Mouse (Mus musculus) G1E (cell line): ENCODE measurements around the gene Edc4. TPM values are rescaled to one million over a fixed set of nuclear protein-coding genes. Genes with fewer than 3 reads are reported as not detected.
A peak's percentile ranks its signal among the peaks of the same experiment; 100 is the strongest.

ENCODE experiments used
- ATAC-seq: 2 replicates; pipeline ENCODE4 v1.8.0; 2016; ENCODE audit warnings: mild to moderate bottlenecking; ENCODE audit not compliant: insufficient number of reproducible peaks, poor library complexity, low FRiP score, severe bottlenecking; ENCODE audit errors: extremely low read depth
- DNase-seq: peaks from one replicate; pipeline ENCODE4 v3.0.0; 2012; ENCODE audit warnings: low spot score
- H3K27me3 ChIP-seq: 2 replicates; pipeline ENCODE4 v1.6.1; 2012; ENCODE audit warnings: mild to moderate bottlenecking, low read length, inconsistent platforms; ENCODE audit not compliant: insufficient read depth
- H3K36me3 ChIP-seq: replicated peaks from 2 replicates; pipeline ENCODE3; 2012; ENCODE audit warnings: mild to moderate bottlenecking, inconsistent platforms
- H3K4me1 ChIP-seq: 2 replicates; pipeline ENCODE4 v1.6.1; 2012; ENCODE audit warnings: low read depth, low read length, inconsistent platforms, mixed read lengths; ENCODE audit not compliant: insufficient read depth
- H3K4me3 ChIP-seq: 2 replicates; pipeline ENCODE4 v1.5.1; 2012; ENCODE audit warnings: low read depth, mild to moderate bottlenecking, inconsistent platforms, low read length, moderate library complexity, mixed read lengths
- H3K9me3 ChIP-seq: replicated peaks from 2 replicates; pipeline ENCODE4 v1.6.1; 2012; ENCODE audit warnings: inconsistent platforms
- CTCF ChIP-seq: IDR thresholded peaks from 2 replicates; pipeline ENCODE4 v1.5.1; 2012; ENCODE audit warnings: low read depth, low read length, inconsistent platforms, mixed read lengths
- GATA1 ChIP-seq: IDR thresholded peaks from 2 replicates; pipeline ENCODE4 v1.6.1; 2012; ENCODE audit warnings: borderline replicate concordance, low read length, inconsistent platforms, mixed read lengths
- GATA2 ChIP-seq: IDR thresholded peaks from 2 replicates; pipeline ENCODE4 v1.6.1; 2012; ENCODE audit warnings: low read depth, low read length, inconsistent platforms, borderline replicate concordance
- POLR2AphosphoS5 ChIP-seq: IDR thresholded peaks from 2 replicates; pipeline ENCODE4 v1.6.1; 2012; ENCODE audit warnings: low read depth, low read length, inconsistent platforms; ENCODE audit not compliant: insufficient replicate concordance
- TAL1 ChIP-seq: conservative IDR thresholded peaks from 2 replicates; pipeline ENCODE4 v1.6.1; 2012; ENCODE audit warnings: low read depth, low read length, inconsistent platforms, mixed read lengths
- polyA plus RNA-seq: library from polyadenylated mRNA; stranded (reverse); fragments of >175 nt; gene quantifications from 2 replicates; pipeline ENCODE4 v1.2.3, GENCODE M21; 2012
- total RNA-seq, 2 experiments: library from RNA; stranded (forward) in 1 of 2; stranded (reverse) in 1 of 2; fragments of 200-1000 nt in 1 of 2; fragments of >200 nt in 1 of 2; fragmentation: Nextera tagmentation in 1 of 2; gene quantifications; 2 replicates each; pipeline ENCODE4 v1.2.3; 2014 to 2017

The Edc4 gene
- total and polyA plus RNA-seq, 3 experiments = 29.7 to 53.4 (median 39.7) TPM

- ATAC-seq (peak; percentile 15; the same call in 1 of the 2 replicates), DNase-seq (peak; percentile 67)
- TF ChIP-seq TAL1 (no peak), CTCF (peak; percentile 89), POLR2AphosphoS5 (no peak), GATA2 (no peak)
- no peak overlapping the region for H3K4me3 ChIP-seq
- peaks cover 93% of the 10 kb centered on the region for H3K36me3 ChIP-seq
- no peaks in the 10 kb centered on the region for H3K27me3 ChIP-seq
- H3K4me1 ChIP-seq = peaks cover 30% of the 10 kb centered on the region
- H3K9me3 ChIP-seq = no peaks in the 10 kb centered on the region
Observed at GRCm38 (mm10) chr8:105930602-105931001, 49.9 kb downstream of the Edc4 start.

GRCm38 (mm10) chr8:105931271-105931670 lies 50.6 kb downstream of the Edc4 start:
- H3K27me3 ChIP-seq = no peaks in the 10 kb centered on the region
- no peaks in the 10 kb centered on the region for H3K9me3 ChIP-seq
- DNase-seq (no peak), ATAC-seq (no peak)
- TF ChIP-seq TAL1 (no peak), CTCF (no peak), POLR2AphosphoS5 (no peak), GATA2 (no peak), GATA1 (no peak)
- no peak overlapping the region for H3K4me3 ChIP-seq
- H3K36me3 ChIP-seq = peaks cover 92% of the 10 kb centered on the region
- peaks cover 37% of the 10 kb centered on the region for H3K4me1 ChIP-seq

DNA sequence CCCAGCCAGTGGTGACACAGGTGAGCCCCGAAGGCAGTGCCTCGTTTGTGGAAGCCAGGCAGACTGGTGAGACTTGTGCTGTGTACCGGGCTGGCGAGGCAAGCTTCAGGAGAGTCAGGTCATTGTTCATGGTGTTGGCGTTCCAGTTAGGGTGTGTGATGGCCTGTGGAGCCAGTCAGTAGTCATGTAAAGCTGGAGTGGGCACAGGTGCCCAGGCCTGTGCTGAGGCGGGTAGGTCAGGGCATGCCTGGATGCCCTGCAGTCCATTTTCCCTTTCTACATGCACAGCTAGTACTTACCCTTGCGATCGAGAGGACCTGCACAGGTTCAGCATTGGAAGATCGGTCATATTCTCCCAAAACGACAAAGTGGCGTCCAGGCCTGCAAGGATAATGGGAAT lies 51.8 kb downstream of the Edc4 start:
- ATAC-seq = no peak
- H3K36me3 ChIP-seq = peaks cover 80% of the 10 kb centered on the region

GRCm38 (mm10) chr8:105933762-105934161 lies 53.1 kb downstream of the Edc4 start, which contains the start of gene Ctrl:
TSS of gene Ctrl (minus strand) at chr8:105933862.
- no peaks in the 10 kb centered on the region for H3K27me3 ChIP-seq
- no peaks in the 10 kb centered on the region for H3K9me3 ChIP-seq
- H3K4me3 ChIP-seq = no peak within 1 kb of the TSS
- TF ChIP-seq GATA1 = no peak
- TF ChIP-seq GATA2 = no peak
- TF ChIP-seq CTCF = no peak
- TF ChIP-seq POLR2AphosphoS5 = no peak
- no peak for TF ChIP-seq TAL1
- H3K4me1 ChIP-seq = peaks cover 60% of the 10 kb centered on the region
- DNase-seq (no peak), ATAC-seq (no peak)
- peaks cover 71% of the 10 kb centered on the region for H3K36me3 ChIP-seq

More for the DNA sequence above, 51.8 kb downstream of the Edc4 start:
- TF ChIP-seq GATA2 (no peak), GATA1 (no peak), TAL1 (no peak), CTCF (no peak), POLR2AphosphoS5 (no peak)
- no peak for DNase-seq
- Histone ChIP-seq H3K9me3 (no peaks in the 10 kb centered on the region), H3K27me3 (no peaks in the 10 kb centered on the region), H3K4me1 (peaks cover 49% of the 10 kb centered on the region), H3K4me3 (no peak overlapping the region)

GRCm38 (mm10) chr8:105935105-105935504 lies 54.4 kb downstream of the Edc4 start:
- no peaks in the 10 kb centered on the region for H3K9me3 ChIP-seq
- ATAC-seq (peak; percentile 5; the same call in 1 of the 2 replicates), DNase-seq (peak; percentile 28)
- peaks cover 68% of the 10 kb centered on the region for H3K36me3 ChIP-seq
- peak overlapping the region; percentile 20; the same call in 1 of the 2 replicates for H3K4me3 ChIP-seq
- TF ChIP-seq CTCF = no peak
- no peak for TF ChIP-seq GATA1
- no peak for TF ChIP-seq POLR2AphosphoS5
- no peak for TF ChIP-seq TAL1
- no peak for TF ChIP-seq GATA2
- peaks cover 72% of the 10 kb centered on the region for H3K4me1 ChIP-seq
- no peaks in the 10 kb centered on the region for H3K27me3 ChIP-seq

GRCm38 (mm10) chr8:105935863-105936603 lies 55.4 kb downstream of the Edc4 start:
- TF ChIP-seq TAL1 = no peak
- Histone ChIP-seq H3K9me3 (no peaks in the 10 kb centered on the region), H3K4me1 (peaks cover 64% of the 10 kb centered on the region), H3K4me3 (peak overlapping the region; percentile 94), H3K27me3 (no peaks in the 10 kb centered on the region), H3K36me3 (peaks cover 60% of the 10 kb centered on the region)
- ATAC-seq (no peak), DNase-seq (no peak)
